Mouse (Mus musculus): ENCODE measurements at regions not wholly inside any gene's neighbourhood (a gene's known extent, or its start where the extent isn't known, plus 50 kb on each side); places are given as distances from the start of the nearest gene placed in this dataset.

- DNase-seq (ENCODE audit: low spot score in 2 of 2), result no peak
Observed at GRCm38 (mm10) chr15:93787361-93787760, 191.7 kb upstream of the Prickle1 start.

- no peak for DNase-seq (ENCODE audit: low spot score in 2 of 2)
Observed at GRCm38 (mm10) chr15:93785846-93786412, 190.2 kb upstream of the Prickle1 start.

- DNase-seq (ENCODE audit: low spot score in 2 of 2), result no peak
Observed at GRCm38 (mm10) chr15:93783736-93784135, 188.0 kb upstream of the Prickle1 start.

GRCm38 (mm10) chr15:93775199-93775745 is 179.6 kb upstream of the Prickle1 start:
- DNase-seq (ENCODE audit: low spot score in 2 of 2), result no peak

GRCm38 (mm10) chr15:93774340-93774739 is 178.6 kb upstream of the Prickle1 start:
- no peak for DNase-seq (ENCODE audit: low spot score in 2 of 2)

GRCm38 (mm10) chr15:93766981-93767380 is 171.3 kb upstream of the Prickle1 start:
- DNase-seq (ENCODE audit: low spot score in 2 of 2), result no peak

GRCm38 (mm10) chr15:93763047-93763446 is 167.4 kb upstream of the Prickle1 start:
- DNase-seq (ENCODE audit: low spot score in 2 of 2), result no peak

- DNase-seq (ENCODE audit: low spot score in 2 of 2), result peak in 1 of 2 experiments; percentile 52
Observed at GRCm38 (mm10) chr15:93758204-93758836, 162.6 kb upstream of the Prickle1 start.

- DNase-seq (ENCODE audit: low spot score in 2 of 2), result no peak
Observed at GRCm38 (mm10) chr15:93755989-93756388, 160.3 kb upstream of the Prickle1 start.

GRCm38 (mm10) chr15:93751817-93752216 is 156.1 kb upstream of the Prickle1 start:
- no peak for DNase-seq (ENCODE audit: low spot score in 2 of 2)

- peak in 1 of 2 experiments; percentile 34 for DNase-seq (ENCODE audit: low spot score in 2 of 2)
Observed at GRCm38 (mm10) chr15:93750953-93751352, 155.3 kb upstream of the Prickle1 start.

GRCm38 (mm10) chr15:93744191-93744945 is 148.7 kb upstream of the Prickle1 start:
- no peak for DNase-seq (ENCODE audit: low spot score in 2 of 2)

GRCm38 (mm10) chr15:93733731-93734510 is 138.2 kb upstream of the Prickle1 start:
- no peak for DNase-seq (ENCODE audit: low spot score in 2 of 2)

- DNase-seq (ENCODE audit: low spot score in 2 of 2), result no peak
Observed at GRCm38 (mm10) chr15:93732825-93733224, 137.1 kb upstream of the Prickle1 start.

- DNase-seq (ENCODE audit: low spot score in 2 of 2), result no peak
Observed at GRCm38 (mm10) chr15:93731161-93731560, 135.5 kb upstream of the Prickle1 start.

GRCm38 (mm10) chr15:93715443-93715842 is 119.8 kb upstream of the Prickle1 start:
- no peak for DNase-seq (ENCODE audit: low spot score in 2 of 2)

GRCm38 (mm10) chr15:93713428-93713827 is 117.7 kb upstream of the Prickle1 start:
- peak; percentile 87 to 89 for DNase-seq (ENCODE audit: low spot score in 2 of 2)

GRCm38 (mm10) chr15:93712594-93712993 is 116.9 kb upstream of the Prickle1 start:
- DNase-seq (ENCODE audit: low spot score in 2 of 2), result no peak

- no peak for DNase-seq (ENCODE audit: low spot score in 2 of 2)
Observed at GRCm38 (mm10) chr15:93711150-93711784, 115.6 kb upstream of the Prickle1 start.

- no peak for DNase-seq (ENCODE audit: low spot score in 2 of 2)
Observed at GRCm38 (mm10) chr15:93710493-93711149, 114.9 kb upstream of the Prickle1 start.

Data from urinary bladder, postnatal 4 days (tissue).